Mouse (Mus musculus) adrenal gland, postnatal 4 days (tissue): ENCODE measurements around the gene Gm17349. TPM values are rescaled to one million over a fixed set of nuclear protein-coding genes. Genes with fewer than 3 reads are reported as not detected.
"Not testable (repeated sequence)": the region's sequence is repeated elsewhere in the genome, so short reads cannot be mapped to it uniquely, and the experiment has no call there.

Source experiments
- DNase-seq, 2 experiments: peaks; one replicate each; pipeline ENCODE4 v3.0.0; 2021 to 2022; ENCODE audit warnings: low spot score in 2 of 2, mixed read lengths in 2 of 2
- total RNA-seq, 2 experiments: library from RNA; stranded (reverse); gene quantifications; 2 replicates each; pipeline ENCODE4 v1.2.3; 2021

The Gm17349 gene
- total RNA-seq, 2 experiments from 2014 or later = 34.8 to 45.6 TPM

GRCm38 (mm10) chr15:99718461-99719021 is 13.3 kb upstream of the Gm17349 start:
- DNase-seq = no peak

GRCm38 (mm10) chr15:99717386-99718334 is 12.4 kb upstream of the Gm17349 start, which contains the start of gene Gpd1:
TSS of gene Gpd1 (plus strand) at chr15:99717515.
- no peak for DNase-seq

- no peak for DNase-seq
These were observed 11.5 kb upstream of the Gm17349 start for GRCm38 (mm10) chr15:99716814-99717213.

GRCm38 (mm10) chr15:99715982-99716746 is 10.9 kb upstream of the Gm17349 start:
- DNase-seq = no peak

GRCm38 (mm10) chr15:99715361-99715865 is 10.1 kb upstream of the Gm17349 start:
- no peak for DNase-seq

GRCm38 (mm10) chr15:99714858-99715257 is 9.6 kb upstream of the Gm17349 start:
- no peak for DNase-seq

- DNase-seq = no peak
These were observed 8.9 kb upstream of the Gm17349 start for GRCm38 (mm10) chr15:99714206-99714605.

GRCm38 (mm10) chr15:99713569-99713968 is 8.3 kb upstream of the Gm17349 start:
- no peak for DNase-seq

GRCm38 (mm10) chr15:99712666-99713559 is 7.6 kb upstream of the Gm17349 start:
- DNase-seq = no peak

- DNase-seq = no peak
These were observed 6.2 kb upstream of the Gm17349 start for GRCm38 (mm10) chr15:99711491-99711890.

GRCm38 (mm10) chr15:99710221-99711190 is 5.2 kb upstream of the Gm17349 start:
- DNase-seq = no peak

GRCm38 (mm10) chr15:99708176-99708575 is 2.9 kb upstream of the Gm17349 start:
- no peak for DNase-seq

- DNase-seq = no peak
These were observed 409 bp downstream of the Gm17349 start for GRCm38 (mm10) chr15:99704881-99705280.

GRCm38 (mm10) chr15:99704041-99704681 is 1.1 kb downstream of the Gm17349 start:
- DNase-seq = no peak

- no peak for DNase-seq
These were observed 1.6 kb downstream of the Gm17349 start for GRCm38 (mm10) chr15:99703676-99704040.

- DNase-seq = no peak
These were observed 2.2 kb downstream of the Gm17349 start for GRCm38 (mm10) chr15:99703104-99703503.

GRCm38 (mm10) chr15:99701999-99702900 is 3.0 kb downstream of the Gm17349 start, which contains the start of gene Smarcd1:
TSS of gene Smarcd1 (plus strand) at chr15:99702129.
- peak; percentile 87 to 95 for DNase-seq

- DNase-seq = not testable (repeated sequence)
These were observed 3.7 kb downstream of the Gm17349 start for GRCm38 (mm10) chr15:99701640-99701998.
